Mouse (Mus musculus) hindbrain, embryonic 15.5 days (tissue): ENCODE data around the gene Tmtc2. TPM values are rescaled to one million over a fixed set of nuclear protein-coding genes. Genes with fewer than 3 reads are reported as not detected.

ENCODE experiments used
- ATAC-seq: fragments of 200-750 bp; cut with Nextera tagmentation; 2 replicates; pipeline ENCODE4 v1.8.0; 2017; ENCODE audit warnings: low read depth, moderate number of reproducible peaks, moderate TSS enrichment; ENCODE audit not compliant: low FRiP score
- H3K27ac ChIP-seq: fragments of 300-500 bp; sonication (generic); replicated peaks from 2 replicates; pipeline ENCODE4 v1.5.1; 2015; ENCODE audit warnings: mild to moderate bottlenecking, inconsistent platforms
- H3K27me3 ChIP-seq: fragments of 300-500 bp; sonication (generic); 2 replicates; pipeline ENCODE4 v1.6.1; 2015; ENCODE audit warnings: control low read depth, inconsistent platforms
- H3K36me3 ChIP-seq: fragments of 300-500 bp; sonication (generic); 2 replicates; pipeline ENCODE4 v1.6.1; 2015; ENCODE audit warnings: control low read depth, inconsistent platforms
- H3K4me1 ChIP-seq: fragments of 300-500 bp; sonication (generic); replicated peaks from 2 replicates; pipeline ENCODE4 v1.6.1; 2015; ENCODE audit warnings: control low read depth, inconsistent platforms
- H3K4me2 ChIP-seq: fragments of 300-500 bp; sonication (generic); 2 replicates; pipeline ENCODE4 v1.6.1; 2015; ENCODE audit warnings: moderate library complexity, mild to moderate bottlenecking, inconsistent platforms
- H3K4me3 ChIP-seq: fragments of 300-500 bp; sonication (generic); 2 replicates; pipeline ENCODE4 v1.5.1; 2015; ENCODE audit warnings: mild to moderate bottlenecking, inconsistent platforms
- H3K9ac ChIP-seq: fragments of 300-500 bp; sonication (generic); 2 replicates; pipeline ENCODE4 v1.6.1; 2015; ENCODE audit warnings: inconsistent platforms
- H3K9me3 ChIP-seq: fragments of 300-500 bp; sonication (generic); 2 replicates; pipeline ENCODE4 v1.6.1; 2016; ENCODE audit warnings: control low read depth, inconsistent platforms
- WGBS: fragments of 180-500 bp; shearing (Covaris S2); methylation state at CpG from one replicate; pipeline ENCODE4 v1.1.7; 2015; 5-methylcytosine and 5-hydroxymethylcytosine counted together
- polyA plus RNA-seq: library from polyadenylated mRNA; unstranded; fragments of >200 nt; fragmentation: Nextera tagmentation; extraction: Ambion mirVana; gene quantifications from 2 replicates; pipeline ENCODE4 v1.2.1, GENCODE M21; 2015

Tmtc2 gene
- polyA plus RNA-seq, 1 experiment from 2014 or later, result 8.5 TPM

GRCm38 (mm10) chr10:105513777-105514322 lies 60.4 kb downstream of the Tmtc2 start:
- Histone ChIP-seq H3K27me3 (no peaks in the 10 kb centered on the region), H3K9me3 (no peaks in the 10 kb centered on the region), H3K4me2 (no peak overlapping the region), H3K4me3 (no peak overlapping the region), H3K9ac (no peak overlapping the region), H3K36me3 (no peaks in the 10 kb centered on the region), H3K4me1 (peaks cover 15% of the 10 kb centered on the region), H3K27ac (no peak overlapping the region)
- no peak for ATAC-seq
- 71% methylated on average over 7 of the region's 7 CpGs for WGBS

- Histone ChIP-seq H3K9me3 (no peaks in the 10 kb centered on the region), H3K27me3 (no peaks in the 10 kb centered on the region), H3K27ac (no peak overlapping the region), H3K4me3 (no peak overlapping the region), H3K4me2 (peak overlapping the region; percentile 33), H3K4me1 (peaks cover 19% of the 10 kb centered on the region), H3K9ac (no peak overlapping the region), H3K36me3 (no peaks in the 10 kb centered on the region)
- 25% methylated on average over 5 of the region's 5 CpGs for WGBS
- ATAC-seq, result no peak
These were observed 64.4 kb downstream of the Tmtc2 start for GRCm38 (mm10) chr10:105509896-105510272.

- Histone ChIP-seq H3K4me3 (no peak overlapping the region), H3K4me1 (peaks cover 19% of the 10 kb centered on the region), H3K27me3 (no peaks in the 10 kb centered on the region), H3K4me2 (no peak overlapping the region; the same call in 1 of the 2 replicates), H3K36me3 (no peaks in the 10 kb centered on the region), H3K9me3 (no peaks in the 10 kb centered on the region), H3K9ac (no peak overlapping the region), H3K27ac (no peak overlapping the region)
- WGBS, result 34% methylated on average over 8 of the region's 12 CpGs
- peak; percentile 71 for ATAC-seq
These were observed 64.9 kb downstream of the Tmtc2 start for GRCm38 (mm10) chr10:105509146-105509895.

GRCm38 (mm10) chr10:105507982-105508786 lies 66.1 kb downstream of the Tmtc2 start:
- H3K4me2 ChIP-seq, result no peak overlapping the region
- no peaks in the 10 kb centered on the region for H3K27me3 ChIP-seq
- 0 out of 2 replicates have a peak overlapping the region, but pooled peaks have one; percentile 15 for H3K27ac ChIP-seq

GRCm38 (mm10) chr10:105506046-105506445 lies 68.2 kb downstream of the Tmtc2 start:
- no peak for ATAC-seq
- no peaks in the 10 kb centered on the region for H3K9me3 ChIP-seq
- 86% methylated on average over 4 of the region's 4 CpGs for WGBS

More at GRCm38 (mm10) chr10:105507982-105508786, 66.1 kb downstream of the Tmtc2 start:
- Histone ChIP-seq H3K4me1 (peaks cover 19% of the 10 kb centered on the region), H3K9ac (no peak overlapping the region), H3K36me3 (no peaks in the 10 kb centered on the region), H3K9me3 (no peaks in the 10 kb centered on the region), H3K4me3 (no peak overlapping the region)
- ATAC-seq, result no peak
- 69% methylated on average over 3 of the region's 3 CpGs for WGBS

GRCm38 (mm10) chr10:105504472-105504871 lies 69.8 kb downstream of the Tmtc2 start:
- H3K4me1 ChIP-seq, result peaks cover 10% of the 10 kb centered on the region
- 88% methylated on average over 2 of the region's 2 CpGs for WGBS
- no peak overlapping the region for H3K27ac ChIP-seq
- H3K4me2 ChIP-seq, result no peak overlapping the region
- no peaks in the 10 kb centered on the region for H3K36me3 ChIP-seq
- no peaks in the 10 kb centered on the region for H3K9me3 ChIP-seq
- H3K27me3 ChIP-seq, result no peaks in the 10 kb centered on the region
- no peak for ATAC-seq
- H3K4me3 ChIP-seq, result no peak overlapping the region
- no peak overlapping the region for H3K9ac ChIP-seq

More at GRCm38 (mm10) chr10:105506046-105506445, 68.2 kb downstream of the Tmtc2 start:
- Histone ChIP-seq H3K4me3 (no peak overlapping the region), H3K4me2 (no peak overlapping the region), H3K9ac (no peak overlapping the region), H3K27me3 (no peaks in the 10 kb centered on the region), H3K36me3 (no peaks in the 10 kb centered on the region), H3K4me1 (peaks cover 19% of the 10 kb centered on the region), H3K27ac (no peak overlapping the region)

- Histone ChIP-seq H3K4me3 (no peak overlapping the region), H3K9me3 (no peaks in the 10 kb centered on the region), H3K9ac (no peak overlapping the region), H3K36me3 (no peaks in the 10 kb centered on the region), H3K27me3 (no peaks in the 10 kb centered on the region), H3K4me1 (no peaks in the 10 kb centered on the region), H3K27ac (0 out of 2 replicates have a peak overlapping the region, but pooled peaks have one; percentile 6), H3K4me2 (no peak overlapping the region)
- ATAC-seq, result peak; percentile 50; the same call in 1 of the 2 replicates
- 69% methylated on average over 7 of the region's 7 CpGs for WGBS
These were observed 72.5 kb downstream of the Tmtc2 start for GRCm38 (mm10) chr10:105501736-105502135.

GRCm38 (mm10) chr10:105500482-105500881 lies 73.8 kb downstream of the Tmtc2 start:
- WGBS, result 82% methylated on average over 4 of the region's 4 CpGs
- Histone ChIP-seq H3K4me2 (no peak overlapping the region), H3K27ac (no peak overlapping the region), H3K4me3 (no peak overlapping the region), H3K36me3 (no peaks in the 10 kb centered on the region), H3K9me3 (no peaks in the 10 kb centered on the region), H3K9ac (no peak overlapping the region), H3K4me1 (0 out of 2 replicates have a peak, but pooled peaks cover under 1% of the 10 kb centered on the region), H3K27me3 (no peaks in the 10 kb centered on the region)
- ATAC-seq, result no peak

GRCm38 (mm10) chr10:105495248-105495647 lies 79.0 kb downstream of the Tmtc2 start:
- H3K27ac ChIP-seq, result no peak overlapping the region
- no peak overlapping the region for H3K9ac ChIP-seq
- H3K4me2 ChIP-seq, result no peak overlapping the region
- WGBS, result 87% methylated on average over 6 of the region's 6 CpGs
- H3K4me3 ChIP-seq, result no peak overlapping the region
- no peaks in the 10 kb centered on the region for H3K27me3 ChIP-seq
- H3K9me3 ChIP-seq, result no peaks in the 10 kb centered on the region
- peaks cover 10% of the 10 kb centered on the region; the same call in 1 of the 2 replicates for H3K4me1 ChIP-seq
- H3K36me3 ChIP-seq, result no peaks in the 10 kb centered on the region
- 0 out of 2 replicates have a peak, but pooled peaks have one; percentile 12 for ATAC-seq

GRCm38 (mm10) chr10:105492485-105492884 lies 81.8 kb downstream of the Tmtc2 start:
- no peaks in the 10 kb centered on the region for H3K9me3 ChIP-seq
- H3K27ac ChIP-seq, result no peak overlapping the region
- H3K27me3 ChIP-seq, result no peaks in the 10 kb centered on the region
- WGBS, result 60% methylated on average over 4 of the region's 4 CpGs
- ATAC-seq, result no peak
- H3K4me2 ChIP-seq, result no peak overlapping the region
- H3K9ac ChIP-seq, result no peak overlapping the region
- peaks cover 16% of the 10 kb centered on the region; the same call in 1 of the 2 replicates for H3K4me1 ChIP-seq
- no peak overlapping the region for H3K4me3 ChIP-seq
- no peaks in the 10 kb centered on the region for H3K36me3 ChIP-seq

- 79% methylated on average over 4 of the region's 4 CpGs for WGBS
- Histone ChIP-seq H3K4me3 (no peak overlapping the region), H3K4me2 (no peak overlapping the region), H3K9me3 (no peaks in the 10 kb centered on the region), H3K27ac (no peak overlapping the region), H3K4me1 (peaks cover 16% of the 10 kb centered on the region), H3K36me3 (no peaks in the 10 kb centered on the region), H3K9ac (no peak overlapping the region), H3K27me3 (no peaks in the 10 kb centered on the region)
- ATAC-seq, result no peak
These were observed 83.5 kb downstream of the Tmtc2 start for GRCm38 (mm10) chr10:105490748-105491147.
